Mouse (Mus musculus): ENCODE results near the gene Cacul1. TPM values are rescaled to one million over a fixed set of nuclear protein-coding genes. Genes with fewer than 3 reads are reported as not detected.
"Not testable (repeated sequence)": the region's sequence is repeated elsewhere in the genome, so short reads cannot be mapped to it uniquely, and the experiment has no call there.

Gene Cacul1
- polyA plus RNA-seq (2015; fragmentation: Nextera tagmentation; extraction: Ambion mirVana): 9.4 TPM in 2 replicates

DNA sequence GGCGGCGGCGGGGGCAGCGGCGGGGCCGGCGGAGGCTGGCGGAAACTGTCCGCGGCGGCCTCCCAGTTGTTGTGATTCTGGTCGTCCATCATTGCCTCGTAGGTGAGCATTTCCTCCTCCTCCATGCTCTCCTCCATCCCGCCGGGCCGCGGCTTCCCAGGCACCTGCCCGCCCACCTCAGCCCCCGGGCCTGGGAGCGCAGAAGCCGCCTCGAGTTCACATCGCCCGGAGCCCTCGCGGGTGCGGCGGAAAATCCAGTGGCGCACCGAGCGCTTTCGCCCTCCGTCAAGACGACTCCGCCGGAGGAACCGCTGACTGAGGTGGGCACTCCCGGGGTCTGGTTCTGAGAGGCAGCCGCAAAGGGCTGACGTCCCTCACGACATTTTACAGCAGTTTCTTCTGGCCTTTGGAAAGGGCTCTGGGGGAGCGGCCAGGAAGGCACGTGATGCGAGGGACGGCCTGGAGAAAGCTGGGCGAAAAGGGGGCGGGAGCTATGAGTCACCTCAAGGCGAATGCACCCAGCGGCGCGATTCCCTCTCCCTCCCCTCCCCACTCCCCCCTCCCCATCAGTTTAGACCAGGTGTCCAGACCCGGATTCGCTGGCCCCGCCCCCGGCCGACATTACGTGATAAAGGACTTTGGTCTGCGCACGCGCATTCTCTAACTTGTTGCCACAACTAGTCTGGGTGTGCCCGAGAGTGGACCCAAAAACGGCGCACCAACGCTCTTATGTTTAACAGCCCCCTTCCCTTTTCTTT is at the start of gene Cacul1:
Gene Cacul1 (minus strand): TSS at position 444 of the 758 bp plus-strand sequence.
- H3K9ac ChIP-seq: peak within 1 kb of the TSS; percentile 96
- H3K4me2 ChIP-seq: peak within 1 kb of the TSS; percentile 81
- H3K4me1 ChIP-seq (replicated peaks): peaks cover 45% of the 10 kb centered on the region
- no peaks in the 10 kb centered on the region for H3K36me3 ChIP-seq (replicated peaks)
- H3K27me3 ChIP-seq: no peaks in the 10 kb centered on the region
- WGBS (ENCODE audit: insufficient replicate concordance): under 1% methylated on average over 64 of the region's 64 CpGs
- H3K9me3 ChIP-seq (replicated peaks): no peaks in the 10 kb centered on the region
- peak within 1 kb of the TSS; percentile 98 for H3K4me3 ChIP-seq (replicated peaks)
- peak within 1 kb of the TSS; percentile 93 for H3K27ac ChIP-seq (replicated peaks)
- peak; percentile 92 for ATAC-seq (ENCODE audit: insufficient read depth)

DNA sequence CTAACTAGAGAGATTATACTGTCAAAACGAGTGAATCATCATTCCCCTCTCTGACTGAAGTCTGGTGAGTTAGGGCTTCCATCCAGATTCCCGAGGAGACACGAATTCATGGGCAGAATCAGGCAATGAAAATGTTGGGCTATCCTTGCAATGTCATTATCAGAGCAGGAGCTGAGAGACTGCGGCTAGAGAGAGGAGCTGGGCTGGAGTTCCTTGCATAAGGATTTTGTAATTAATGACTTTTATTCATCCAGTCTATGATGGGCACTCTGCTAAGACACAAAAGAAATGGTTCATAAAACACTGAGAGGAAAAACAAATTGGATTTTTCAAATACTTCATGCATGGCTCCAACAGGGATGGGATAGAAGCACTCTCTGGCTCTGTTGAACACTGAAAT is 38.6 kb upstream of the Cacul1 start:
- Histone ChIP-seq H3K4me3 (replicated peaks) (no peak overlapping the region), H3K36me3 (replicated peaks) (no peaks in the 10 kb centered on the region), H3K27ac (replicated peaks) (no peak overlapping the region), H3K9ac (no peak overlapping the region), H3K27me3 (no peaks in the 10 kb centered on the region), H3K4me2 (no peak overlapping the region), H3K9me3 (replicated peaks) (no peaks in the 10 kb centered on the region), H3K4me1 (replicated peaks) (no peaks in the 10 kb centered on the region)
- 44% methylated on average over 4 of the region's 4 CpGs for WGBS (ENCODE audit: insufficient replicate concordance)
- ATAC-seq (ENCODE audit: insufficient read depth): no peak

DNA sequence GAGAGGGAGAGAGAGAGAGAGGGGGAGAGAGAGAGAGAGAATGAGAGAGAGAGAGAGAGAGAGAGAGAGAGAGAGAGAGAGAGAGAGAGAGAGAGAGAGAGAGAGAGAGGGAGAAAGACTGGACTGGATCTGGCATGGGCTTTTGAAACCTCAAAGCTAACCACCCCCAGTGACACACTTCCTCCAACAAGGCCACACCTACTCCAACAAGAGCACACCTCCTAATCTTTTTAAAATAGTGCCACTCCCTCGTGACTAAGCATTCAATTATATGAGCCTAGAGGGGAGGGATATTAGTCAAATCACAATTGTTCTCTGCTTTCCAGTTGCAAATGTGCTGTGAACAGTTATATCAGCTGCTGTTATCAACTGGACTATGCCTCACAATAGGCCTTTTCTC is 36.2 kb upstream of the Cacul1 start:
- 9% methylated on average over 1 of the region's 1 CpGs for WGBS (ENCODE audit: insufficient replicate concordance)
- H3K4me3 ChIP-seq (replicated peaks): no peak overlapping the region
- H3K27me3 ChIP-seq: no peaks in the 10 kb centered on the region
- no peak for ATAC-seq (ENCODE audit: insufficient read depth)
- H3K27ac ChIP-seq (replicated peaks): no peak overlapping the region
- H3K9me3 ChIP-seq (replicated peaks): no peaks in the 10 kb centered on the region
- H3K4me1 ChIP-seq (replicated peaks): no peaks in the 10 kb centered on the region
- H3K9ac ChIP-seq: no peak overlapping the region
- no peak overlapping the region for H3K4me2 ChIP-seq
- H3K36me3 ChIP-seq (replicated peaks): no peaks in the 10 kb centered on the region

DNA sequence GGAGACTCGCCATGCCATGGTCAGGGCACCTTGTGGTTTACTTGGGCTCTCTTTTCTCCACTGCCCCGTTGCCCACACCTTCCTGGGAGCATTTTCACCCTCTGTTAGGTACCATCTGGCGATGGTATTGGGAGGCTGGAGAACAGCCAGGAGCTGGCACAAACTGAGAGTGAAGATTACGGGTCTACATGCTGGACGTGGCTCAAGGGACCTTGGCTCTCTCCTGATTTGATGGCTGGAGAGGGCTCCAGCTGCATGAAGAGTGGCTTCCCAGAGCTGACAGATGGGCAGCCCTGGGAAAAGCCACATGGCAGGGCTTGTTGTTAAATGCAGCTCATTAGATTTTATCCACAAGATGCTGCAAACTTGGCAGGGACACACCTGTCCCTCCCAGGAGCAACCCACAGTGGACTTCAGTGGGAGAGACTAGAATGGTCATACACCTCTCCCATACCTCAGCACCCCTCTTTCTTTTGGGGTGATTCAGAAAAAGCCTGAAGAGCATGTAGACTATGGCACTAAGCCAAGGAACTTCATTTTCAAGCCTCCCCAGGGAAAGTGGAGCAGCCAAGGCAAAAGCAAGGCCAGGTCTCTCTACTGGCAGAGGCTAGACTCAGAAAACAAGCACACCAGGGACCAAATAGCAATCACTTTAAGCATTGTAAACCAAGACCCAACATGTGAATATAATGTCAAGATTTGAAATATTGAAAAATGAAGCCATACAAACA is 34.8 kb upstream of the Cacul1 start:
- 58% methylated on average over 5 of the region's 5 CpGs for WGBS (ENCODE audit: insufficient replicate concordance)
- ATAC-seq (ENCODE audit: insufficient read depth): no peak
- Histone ChIP-seq H3K4me2 (no peak overlapping the region), H3K9ac (no peak overlapping the region), H3K4me1 (replicated peaks) (no peaks in the 10 kb centered on the region), H3K9me3 (replicated peaks) (no peaks in the 10 kb centered on the region), H3K27ac (replicated peaks) (no peak overlapping the region), H3K27me3 (no peaks in the 10 kb centered on the region), H3K4me3 (replicated peaks) (no peak overlapping the region), H3K36me3 (replicated peaks) (no peaks in the 10 kb centered on the region)

DNA sequence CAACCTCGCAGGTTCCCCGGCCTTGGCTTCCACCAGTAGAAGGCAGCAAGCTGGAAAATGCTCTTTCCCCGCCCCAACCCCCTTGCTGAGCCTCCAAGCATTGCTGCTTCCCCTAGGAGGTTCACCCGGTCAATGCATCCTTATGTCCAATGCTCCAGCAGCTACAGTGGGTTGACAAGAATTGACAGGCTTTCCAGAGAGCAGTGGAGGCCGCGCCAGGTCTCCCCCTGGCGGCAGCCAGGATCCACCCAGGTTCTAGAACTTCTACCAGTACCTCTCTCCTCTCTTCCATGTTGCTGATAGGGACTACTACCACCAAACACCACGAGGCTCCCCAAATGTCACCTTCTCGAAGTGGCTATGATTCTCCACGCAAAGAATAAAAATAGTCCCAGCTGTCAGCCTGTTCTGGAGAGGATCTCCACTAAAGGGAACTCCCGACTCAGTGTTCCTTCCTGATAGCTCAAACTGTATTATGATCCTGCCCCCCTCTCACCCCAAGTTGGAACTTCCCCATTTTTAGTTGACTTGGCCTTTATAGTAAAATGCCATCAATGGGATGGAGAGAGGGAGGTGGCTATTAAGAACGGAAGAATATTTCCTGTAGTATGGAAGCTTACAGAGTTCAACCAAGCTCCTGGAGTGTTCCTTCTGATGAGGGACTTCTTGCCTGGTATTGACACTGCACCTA is 30.8 kb upstream of the Cacul1 start:
- no peaks in the 10 kb centered on the region for H3K9me3 ChIP-seq (replicated peaks)
- no peak overlapping the region for H3K27ac ChIP-seq (replicated peaks)
- no peaks in the 10 kb centered on the region for H3K4me1 ChIP-seq (replicated peaks)
- H3K4me3 ChIP-seq (replicated peaks): no peak overlapping the region
- H3K36me3 ChIP-seq (replicated peaks): no peaks in the 10 kb centered on the region
- WGBS (ENCODE audit: insufficient replicate concordance): 31% methylated on average over 12 of the region's 12 CpGs
- no peak overlapping the region for H3K9ac ChIP-seq
- no peak for ATAC-seq (ENCODE audit: insufficient read depth)
- H3K4me2 ChIP-seq: no peak overlapping the region
- no peaks in the 10 kb centered on the region for H3K27me3 ChIP-seq

DNA sequence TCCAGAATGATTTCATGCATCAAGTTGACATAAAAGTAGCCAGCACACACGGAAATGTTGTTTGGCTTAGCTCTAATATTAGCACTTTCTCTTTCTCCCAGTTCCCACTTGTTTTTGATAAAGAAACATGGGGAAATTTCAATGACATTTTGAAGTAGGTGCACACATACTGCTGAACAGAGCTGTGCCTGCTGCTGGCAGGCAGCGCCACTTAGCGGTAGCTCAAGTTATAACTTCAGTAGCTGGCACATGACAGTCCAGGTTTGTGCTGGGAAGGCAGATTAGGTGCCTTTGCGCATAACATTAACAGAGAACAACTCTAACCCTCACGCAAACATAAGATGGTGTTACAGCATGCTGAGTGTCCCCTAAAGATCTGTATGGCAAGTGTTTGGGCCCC is 27.9 kb upstream of the Cacul1 start:
- 21% methylated on average over 5 of the region's 5 CpGs for WGBS (ENCODE audit: insufficient replicate concordance)
- no peaks in the 10 kb centered on the region for H3K9me3 ChIP-seq (replicated peaks)
- H3K4me1 ChIP-seq (replicated peaks): no peaks in the 10 kb centered on the region
- no peaks in the 10 kb centered on the region for H3K36me3 ChIP-seq (replicated peaks)
- H3K4me2 ChIP-seq: no peak overlapping the region
- no peak overlapping the region for H3K4me3 ChIP-seq (replicated peaks)
- ATAC-seq (ENCODE audit: insufficient read depth): no peak
- no peaks in the 10 kb centered on the region for H3K27me3 ChIP-seq
- H3K9ac ChIP-seq: no peak overlapping the region
- no peak overlapping the region for H3K27ac ChIP-seq (replicated peaks)

DNA sequence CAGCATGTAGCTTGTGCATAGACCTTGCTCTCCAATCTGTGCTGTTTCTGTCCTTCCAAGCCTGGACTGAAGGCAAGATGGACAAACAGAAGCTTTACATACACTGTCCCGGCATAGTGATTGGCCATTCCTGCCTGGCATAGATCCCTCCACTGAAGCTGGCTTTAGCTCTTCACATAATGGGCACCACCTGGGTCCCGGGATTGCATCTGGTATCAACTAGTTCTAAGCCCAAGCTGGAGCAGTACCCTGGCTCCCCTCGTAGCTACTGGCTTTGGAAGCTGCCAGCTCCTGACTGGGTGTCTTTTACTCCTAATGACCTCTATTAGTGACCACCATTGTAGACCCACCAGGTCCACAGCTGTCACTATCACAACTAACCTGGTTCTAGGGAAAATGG is 22.8 kb upstream of the Cacul1 start:
- H3K27me3 ChIP-seq: no peaks in the 10 kb centered on the region
- no peak overlapping the region for H3K27ac ChIP-seq (replicated peaks)
- no peak overlapping the region for H3K4me2 ChIP-seq
- H3K36me3 ChIP-seq (replicated peaks): no peaks in the 10 kb centered on the region
- H3K4me1 ChIP-seq (replicated peaks): no peaks in the 10 kb centered on the region
- H3K9me3 ChIP-seq (replicated peaks): no peaks in the 10 kb centered on the region
- WGBS (ENCODE audit: insufficient replicate concordance): 50% methylated on average over 3 of the region's 3 CpGs
- H3K9ac ChIP-seq: no peak overlapping the region
- ATAC-seq (ENCODE audit: insufficient read depth): no peak
- H3K4me3 ChIP-seq (replicated peaks): no peak overlapping the region

DNA sequence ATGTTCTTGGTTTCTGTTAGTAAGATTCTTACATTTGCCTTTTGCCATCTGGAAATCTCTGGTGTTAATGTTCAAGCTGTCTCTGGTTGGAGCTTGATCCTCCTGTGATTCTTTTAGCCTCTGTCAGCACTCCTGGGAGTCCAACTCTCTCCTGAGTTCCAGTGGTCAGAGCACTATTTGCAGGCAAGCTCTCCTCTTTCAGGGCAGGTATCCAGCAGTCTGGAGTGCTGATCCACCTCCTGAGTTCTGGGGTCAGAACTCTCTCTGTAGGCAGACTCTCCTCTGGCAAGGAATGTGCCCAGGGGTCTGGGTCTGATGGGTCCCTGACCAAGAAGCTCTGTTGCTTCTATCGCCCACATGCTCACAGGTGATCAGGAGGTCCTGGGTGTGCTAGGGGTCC is 21.2 kb upstream of the Cacul1 start:
- not testable (repeated sequence) for H3K9ac ChIP-seq; H3K9me3 ChIP-seq (replicated peaks); H3K36me3 ChIP-seq (replicated peaks); H3K4me3 ChIP-seq (replicated peaks); ATAC-seq (ENCODE audit: insufficient read depth); H3K27ac ChIP-seq (replicated peaks); H3K4me1 ChIP-seq (replicated peaks); H3K27me3 ChIP-seq; H3K4me2 ChIP-seq
- WGBS (ENCODE audit: insufficient replicate concordance): 50% methylated on average over 1 of the region's 1 CpGs

DNA sequence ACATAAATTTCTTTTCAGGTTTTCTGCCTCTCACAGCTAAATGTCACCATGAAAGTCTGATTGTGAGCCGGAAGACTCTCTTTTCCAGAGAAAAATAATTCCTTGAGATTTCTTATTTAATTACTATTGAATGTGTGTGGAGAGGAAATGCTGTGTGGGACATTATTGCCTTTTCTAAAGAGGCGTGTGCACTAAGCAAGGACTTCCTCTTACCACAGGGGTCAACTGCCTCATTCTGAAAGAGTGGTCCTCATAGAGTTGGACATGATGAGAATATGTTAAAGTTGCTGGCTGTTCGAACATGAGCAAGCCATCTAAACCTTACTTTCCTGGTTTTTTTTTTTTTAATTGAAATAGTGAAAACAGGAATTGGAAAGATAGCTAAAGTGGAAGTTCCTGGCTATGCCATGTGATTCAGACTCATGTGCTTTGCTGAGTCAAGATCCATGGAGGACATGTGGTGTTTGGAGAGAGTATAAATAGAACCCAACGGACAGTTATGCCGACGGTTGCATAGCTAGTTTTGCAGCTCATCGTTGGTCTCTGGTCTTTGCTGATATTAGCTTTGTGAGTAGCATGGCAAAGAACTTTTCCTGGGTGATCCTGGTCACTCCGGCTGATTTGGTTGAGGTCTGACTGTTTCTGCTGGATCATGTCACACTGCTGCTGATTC is 17.3 kb upstream of the Cacul1 start:
- Histone ChIP-seq H3K27ac (replicated peaks) (no peak overlapping the region), H3K27me3 (no peaks in the 10 kb centered on the region), H3K4me2 (no peak overlapping the region), H3K36me3 (replicated peaks) (no peaks in the 10 kb centered on the region), H3K9ac (no peak overlapping the region), H3K4me3 (replicated peaks) (no peak overlapping the region), H3K4me1 (replicated peaks) (no peaks in the 10 kb centered on the region), H3K9me3 (replicated peaks) (no peaks in the 10 kb centered on the region)
- 54% methylated on average over 8 of the region's 8 CpGs for WGBS (ENCODE audit: insufficient replicate concordance)
- ATAC-seq (ENCODE audit: insufficient read depth): no peak

DNA sequence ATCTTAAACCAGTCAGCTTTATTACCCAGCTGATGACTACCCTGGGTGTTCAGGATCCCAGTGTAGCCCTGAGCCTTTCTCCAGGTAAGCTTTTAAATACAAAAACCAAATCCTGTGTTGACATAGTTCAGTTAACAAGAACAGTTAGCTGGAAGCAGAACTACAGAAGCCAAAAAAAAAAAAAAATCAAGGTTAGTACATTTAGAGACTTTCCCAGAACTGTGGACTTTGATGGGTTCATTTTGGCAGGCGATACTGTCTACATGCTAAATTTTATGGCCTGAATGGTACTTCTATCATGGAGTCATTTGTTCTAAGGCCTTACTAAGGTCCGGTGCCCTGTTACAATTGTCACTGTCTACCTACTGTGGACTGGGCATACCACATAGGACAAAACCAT is 8.8 kb upstream of the Cacul1 start:
- ATAC-seq (ENCODE audit: insufficient read depth): no peak
- no peak overlapping the region for H3K27ac ChIP-seq (replicated peaks)
- H3K4me1 ChIP-seq (replicated peaks): no peaks in the 10 kb centered on the region
- 73% methylated on average over 2 of the region's 2 CpGs for WGBS (ENCODE audit: insufficient replicate concordance)
- H3K9me3 ChIP-seq (replicated peaks): no peaks in the 10 kb centered on the region
- no peak overlapping the region for H3K4me2 ChIP-seq
- no peak overlapping the region for H3K4me3 ChIP-seq (replicated peaks)
- H3K9ac ChIP-seq: no peak overlapping the region
- H3K36me3 ChIP-seq (replicated peaks): no peaks in the 10 kb centered on the region
- no peaks in the 10 kb centered on the region for H3K27me3 ChIP-seq

DNA sequence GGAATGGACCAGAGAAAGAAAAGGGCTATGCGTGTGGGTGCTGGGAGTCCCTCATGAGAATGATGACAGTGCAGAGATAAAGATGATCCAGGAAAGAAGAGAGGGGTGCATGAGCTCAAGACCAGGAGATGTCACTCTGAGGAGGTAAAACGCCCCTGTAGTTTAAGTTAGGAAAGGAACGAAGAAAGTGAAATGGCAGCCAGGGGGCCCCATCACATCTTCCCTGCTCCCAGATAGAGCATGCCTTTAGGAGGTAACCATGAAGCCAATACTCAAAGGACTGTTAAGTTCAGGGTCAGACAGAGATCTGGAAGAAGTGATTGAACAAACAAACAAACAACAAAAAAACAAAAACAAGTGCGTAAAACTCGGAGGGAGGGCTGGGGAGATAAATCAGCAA is 5.8 kb upstream of the Cacul1 start:
- Histone ChIP-seq H3K36me3 (replicated peaks) (no peaks in the 10 kb centered on the region), H3K27me3 (no peaks in the 10 kb centered on the region), H3K4me2 (no peak overlapping the region), H3K4me1 (replicated peaks) (peaks cover 11% of the 10 kb centered on the region), H3K9me3 (replicated peaks) (no peaks in the 10 kb centered on the region), H3K9ac (no peak overlapping the region), H3K27ac (replicated peaks) (no peak overlapping the region), H3K4me3 (replicated peaks) (no peak overlapping the region)
- ATAC-seq (ENCODE audit: insufficient read depth): no peak
- 62% methylated on average over 5 of the region's 5 CpGs for WGBS (ENCODE audit: insufficient replicate concordance)
